Mouse (Mus musculus): ENCODE data around the gene Kcnip1. TPM values are rescaled to one million over a fixed set of nuclear protein-coding genes. Genes with fewer than 3 reads are reported as not detected.

Gene Kcnip1
- polyA plus RNA-seq, 2 experiments: 0.10 to 0.25 TPM

- Histone ChIP-seq H3K27ac (no peak overlapping the region), H3K9me3 (ENCODE audit: control insufficient read depth, low read length) (no peaks in the 10 kb centered on the region), H3K4me2 (ENCODE audit: low read depth) (no peak overlapping the region), H3K9ac (replicated peaks) (no peak overlapping the region), H3K27me3 (ENCODE audit: control insufficient read depth, insufficient read depth, low read length) (no peaks in the 10 kb centered on the region), H3K4me1 (replicated peaks; ENCODE audit: control insufficient read depth in 2 of 2, insufficient read depth in 2 of 2, low read length in 1 of 2) (no peaks in the 10 kb centered on the region), H3K4me3 (ENCODE audit: insufficient read depth in 1 of 2, low read depth in 2 of 2, low read length in 2 of 2) (no peak overlapping the region), H3K36me3 (replicated peaks; ENCODE audit: control insufficient read depth, insufficient read depth, low read depth) (no peaks in the 10 kb centered on the region)
- TF ChIP-seq CTCF (IDR thresholded peaks at IDR 0.05; ENCODE audit: low read depth) (no peak), EP300 (IDR thresholded peaks at IDR 0.05; ENCODE audit: low read depth) (no peak)
- 47% methylated on average over 5 of the region's 5 CpGs for WGBS (ENCODE audit: insufficient replicate concordance)
- DNase-seq (ENCODE audit: low read depth in 3 of 3, low spot score in 3 of 3) (no peak), ATAC-seq (ENCODE audit: insufficient read depth) (no peak)
Observed at GRCm38 (mm10) chr11:34002593-34002965, 9.6 kb upstream of the Kcnip1 start.

GRCm38 (mm10) chr11:34001938-34002592 lies 9.1 kb upstream of the Kcnip1 start:
- DNase-seq (ENCODE audit: low read depth in 3 of 3, low spot score in 3 of 3) (peak in 1 of 3 experiments; percentile 29), ATAC-seq (ENCODE audit: insufficient read depth) (no peak)
- 3% methylated on average over 5 of the region's 5 CpGs for WGBS (ENCODE audit: insufficient replicate concordance)
- Histone ChIP-seq H3K36me3 (replicated peaks; ENCODE audit: control insufficient read depth, insufficient read depth, low read depth) (no peaks in the 10 kb centered on the region), H3K4me1 (replicated peaks; ENCODE audit: control insufficient read depth in 2 of 2, insufficient read depth in 2 of 2, low read length in 1 of 2) (no peaks in the 10 kb centered on the region), H3K4me3 (ENCODE audit: insufficient read depth in 1 of 2, low read depth in 2 of 2, low read length in 2 of 2) (no peak overlapping the region), H3K27ac (no peak overlapping the region), H3K4me2 (ENCODE audit: low read depth) (no peak overlapping the region), H3K9ac (replicated peaks) (no peak overlapping the region), H3K27me3 (ENCODE audit: control insufficient read depth, insufficient read depth, low read length) (no peaks in the 10 kb centered on the region), H3K9me3 (ENCODE audit: control insufficient read depth, low read length) (no peaks in the 10 kb centered on the region)
- TF ChIP-seq EP300 (IDR thresholded peaks at IDR 0.05; ENCODE audit: low read depth): no peak
- TF ChIP-seq CTCF (IDR thresholded peaks at IDR 0.05; ENCODE audit: low read depth): peak; percentile 72

- no peak overlapping the region for H3K9ac ChIP-seq (replicated peaks)
- WGBS (ENCODE audit: insufficient replicate concordance): 34% methylated on average over 3 of the region's 3 CpGs
- no peak overlapping the region for H3K4me2 ChIP-seq (ENCODE audit: low read depth)
- H3K4me1 ChIP-seq (replicated peaks; ENCODE audit: control insufficient read depth in 2 of 2, insufficient read depth in 2 of 2, low read length in 1 of 2): no peaks in the 10 kb centered on the region
- DNase-seq (ENCODE audit: low read depth in 3 of 3, low spot score in 3 of 3): no peak
- H3K9me3 ChIP-seq (ENCODE audit: control insufficient read depth, low read length): no peaks in the 10 kb centered on the region
- TF ChIP-seq CTCF (IDR thresholded peaks at IDR 0.05; ENCODE audit: low read depth) (no peak), EP300 (IDR thresholded peaks at IDR 0.05; ENCODE audit: low read depth) (no peak)
- no peak for ATAC-seq (ENCODE audit: insufficient read depth)
- no peak overlapping the region for H3K4me3 ChIP-seq (ENCODE audit: insufficient read depth in 1 of 2, low read depth in 2 of 2, low read length in 2 of 2)
- no peaks in the 10 kb centered on the region for H3K36me3 ChIP-seq (replicated peaks; ENCODE audit: control insufficient read depth, insufficient read depth, low read depth)
- no peak overlapping the region for H3K27ac ChIP-seq
- H3K27me3 ChIP-seq (ENCODE audit: control insufficient read depth, insufficient read depth, low read length): no peaks in the 10 kb centered on the region
Observed at GRCm38 (mm10) chr11:34000416-34000815, 7.5 kb upstream of the Kcnip1 start.

- Histone ChIP-seq H3K36me3 (replicated peaks; ENCODE audit: control insufficient read depth, insufficient read depth, low read depth) (no peaks in the 10 kb centered on the region), H3K27ac (no peak overlapping the region), H3K4me2 (ENCODE audit: low read depth) (no peak overlapping the region), H3K9me3 (ENCODE audit: control insufficient read depth, low read length) (no peaks in the 10 kb centered on the region), H3K9ac (replicated peaks) (no peak overlapping the region), H3K4me3 (ENCODE audit: insufficient read depth in 1 of 2, low read depth in 2 of 2, low read length in 2 of 2) (no peak overlapping the region), H3K4me1 (replicated peaks; ENCODE audit: control insufficient read depth in 2 of 2, insufficient read depth in 2 of 2, low read length in 1 of 2) (peaks cover 0 to 2% of the 10 kb centered on the region in 2 experiments; a peak in 1 of 4 replicates), H3K27me3 (ENCODE audit: control insufficient read depth, insufficient read depth, low read length) (no peaks in the 10 kb centered on the region)
- no peak for TF ChIP-seq CTCF (IDR thresholded peaks at IDR 0.05; ENCODE audit: low read depth)
- TF ChIP-seq EP300 (IDR thresholded peaks at IDR 0.05; ENCODE audit: low read depth): no peak
- DNase-seq (ENCODE audit: low read depth in 3 of 3, low spot score in 3 of 3) (no peak), ATAC-seq (ENCODE audit: insufficient read depth) (no peak)
- 52% methylated on average over 10 of the region's 10 CpGs for WGBS (ENCODE audit: insufficient replicate concordance)
Observed at GRCm38 (mm10) chr11:33998244-33998643, 5.3 kb upstream of the Kcnip1 start.

GRCm38 (mm10) chr11:33993496-33993895 lies 544 bp upstream of the Kcnip1 start:
- peaks cover 0 to 5% of the 10 kb centered on the region in 2 experiments; a peak in 1 of 4 replicates for H3K4me1 ChIP-seq (replicated peaks; ENCODE audit: control insufficient read depth in 2 of 2, insufficient read depth in 2 of 2, low read length in 1 of 2)
- DNase-seq (ENCODE audit: low read depth in 3 of 3, low spot score in 3 of 3) (no peak), ATAC-seq (ENCODE audit: insufficient read depth) (no peak)
- TF ChIP-seq EP300 (IDR thresholded peaks at IDR 0.05; ENCODE audit: low read depth): no peak
- TF ChIP-seq CTCF (IDR thresholded peaks at IDR 0.05; ENCODE audit: low read depth): peak; percentile 15; the same call in 1 of the 2 replicates
- no peak overlapping the region for H3K9ac ChIP-seq (replicated peaks)
- H3K36me3 ChIP-seq (replicated peaks; ENCODE audit: control insufficient read depth, insufficient read depth, low read depth): no peaks in the 10 kb centered on the region
- H3K27ac ChIP-seq: no peak overlapping the region
- H3K9me3 ChIP-seq (ENCODE audit: control insufficient read depth, low read length): no peaks in the 10 kb centered on the region
- no peaks in the 10 kb centered on the region for H3K27me3 ChIP-seq (ENCODE audit: control insufficient read depth, insufficient read depth, low read length)
- no peak overlapping the region for H3K4me2 ChIP-seq (ENCODE audit: low read depth)
- no peak overlapping the region for H3K4me3 ChIP-seq (ENCODE audit: insufficient read depth in 1 of 2, low read depth in 2 of 2, low read length in 2 of 2)
- WGBS (ENCODE audit: insufficient replicate concordance): 43% methylated on average over 5 of the region's 5 CpGs

All from liver, embryonic 14.5 days (tissue).